Mouse (Mus musculus): ENCODE measurements at regions not wholly inside any gene's neighbourhood (a gene's known extent, or its start where the extent isn't known, plus 50 kb on each side); places are given as distances from the start of the nearest gene placed in this dataset.

DNA sequence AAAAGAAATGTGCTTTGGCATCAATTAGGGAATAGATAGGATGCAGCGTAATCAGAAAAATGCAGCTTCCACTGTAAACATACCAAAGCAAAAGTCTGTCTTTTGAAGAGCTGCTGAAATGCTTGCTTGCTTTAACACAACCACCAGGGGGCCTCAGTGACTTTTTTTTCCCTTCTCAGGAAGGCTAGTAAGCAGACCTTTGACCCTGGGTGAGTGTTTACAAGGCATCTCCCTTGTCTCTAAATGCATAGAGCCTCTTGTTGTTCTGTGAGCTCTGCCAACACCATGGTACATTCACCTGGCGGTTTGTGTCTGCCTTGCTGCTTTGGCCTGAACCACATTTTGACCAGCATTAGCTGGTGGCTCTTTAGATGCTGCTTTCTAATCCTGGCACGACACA, 191.9 kb upstream of the C9orf72 start:
- peak; percentile 26 to 32 for DNase-seq (ENCODE audit: low spot score in 2 of 2)

DNA sequence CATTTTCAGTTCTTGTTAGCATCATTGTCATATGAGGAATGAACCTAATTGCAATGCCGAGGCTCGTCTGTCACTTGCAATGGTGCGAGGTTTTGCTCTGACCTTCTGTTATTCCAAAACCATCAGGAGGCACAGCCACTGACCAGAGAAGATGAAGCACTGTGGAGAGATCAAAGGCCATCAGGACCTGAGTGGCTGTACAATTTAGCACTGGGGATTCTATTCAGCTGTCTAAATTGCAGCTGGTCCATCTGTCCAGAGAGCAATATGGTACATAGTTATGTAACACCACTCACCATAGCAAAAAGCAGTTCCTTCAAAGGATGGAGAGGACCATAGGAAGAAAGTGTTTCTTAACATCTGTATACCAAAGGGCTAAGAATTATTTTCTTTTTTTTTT, 187.5 kb upstream of the C9orf72 start:
- DNase-seq (ENCODE audit: low spot score in 2 of 2) = no peak

DNA sequence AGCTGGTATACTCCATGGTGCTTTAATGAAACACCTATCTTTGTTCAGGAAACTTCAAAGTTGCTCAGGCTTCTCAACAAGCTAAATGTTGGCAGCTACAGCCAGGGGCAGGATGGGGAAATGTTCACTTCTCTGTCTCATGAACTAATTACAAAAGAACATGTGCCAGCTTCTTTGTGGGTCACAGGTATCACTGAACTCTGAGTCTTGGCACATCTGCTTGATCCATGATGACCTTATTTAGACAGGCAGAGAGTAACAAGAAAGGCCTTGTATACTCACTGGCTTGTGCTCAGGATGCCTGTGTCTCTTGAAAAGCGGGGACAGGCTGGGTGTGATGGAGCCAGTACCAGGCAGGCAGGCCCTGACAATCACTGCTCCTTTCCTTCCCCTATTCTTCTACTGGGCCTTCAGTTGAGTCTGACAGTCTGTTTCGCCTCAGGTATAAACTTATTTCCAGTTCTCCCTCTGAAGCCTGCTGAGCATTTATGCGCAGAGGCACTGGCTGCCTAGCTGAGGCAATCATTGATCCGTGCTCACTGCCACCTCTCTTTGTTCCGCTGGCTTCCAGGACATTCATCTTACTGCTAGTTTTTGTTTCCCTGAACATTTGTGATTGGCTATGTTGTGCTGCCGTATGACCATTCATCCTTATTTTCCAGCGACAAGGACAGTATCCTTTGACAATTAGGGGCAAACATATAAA, 179.5 kb upstream of the C9orf72 start:
- DNase-seq (ENCODE audit: low spot score in 2 of 2) = no peak

DNA sequence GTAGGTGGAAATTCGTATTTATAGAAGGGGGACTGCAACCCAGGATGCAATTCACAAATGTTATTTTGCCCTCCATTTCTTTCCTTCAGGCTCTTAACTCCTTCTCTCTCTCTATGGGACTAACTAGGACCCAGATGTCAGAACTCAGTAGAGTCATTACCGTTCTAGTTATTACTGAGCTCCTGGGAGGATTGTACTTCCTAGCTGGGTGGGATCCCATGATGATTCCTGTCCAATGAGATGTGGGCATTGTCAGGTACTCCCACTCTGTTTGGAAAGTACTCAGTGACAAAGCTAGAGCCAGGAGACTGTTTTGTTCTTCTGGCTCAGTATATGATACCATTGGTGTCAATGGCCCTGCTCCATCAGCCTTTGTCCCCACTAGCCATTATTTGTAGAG, 178.1 kb upstream of the C9orf72 start:
- DNase-seq (ENCODE audit: low spot score in 2 of 2) = no peak

DNA sequence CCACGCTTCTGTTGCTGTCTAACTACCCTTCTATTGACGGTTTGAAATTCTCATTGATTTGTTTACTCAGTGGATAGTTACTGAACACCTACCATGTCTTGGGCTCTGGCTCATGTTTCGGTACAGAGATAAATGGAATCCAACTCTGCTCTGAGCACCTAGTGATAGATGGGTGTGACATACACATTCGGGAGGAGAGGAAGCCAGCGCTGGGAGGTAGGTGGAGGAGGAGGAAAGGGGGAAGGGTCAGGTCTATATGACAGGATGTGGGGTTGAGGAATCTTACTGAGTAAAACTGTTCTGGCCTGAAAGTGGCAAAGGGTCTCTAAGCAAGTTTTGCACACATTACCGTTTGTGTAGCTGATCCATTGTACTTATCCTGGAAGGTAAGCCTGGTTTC, 177.6 kb upstream of the C9orf72 start:
- DNase-seq (ENCODE audit: low spot score in 2 of 2) = no peak

DNA sequence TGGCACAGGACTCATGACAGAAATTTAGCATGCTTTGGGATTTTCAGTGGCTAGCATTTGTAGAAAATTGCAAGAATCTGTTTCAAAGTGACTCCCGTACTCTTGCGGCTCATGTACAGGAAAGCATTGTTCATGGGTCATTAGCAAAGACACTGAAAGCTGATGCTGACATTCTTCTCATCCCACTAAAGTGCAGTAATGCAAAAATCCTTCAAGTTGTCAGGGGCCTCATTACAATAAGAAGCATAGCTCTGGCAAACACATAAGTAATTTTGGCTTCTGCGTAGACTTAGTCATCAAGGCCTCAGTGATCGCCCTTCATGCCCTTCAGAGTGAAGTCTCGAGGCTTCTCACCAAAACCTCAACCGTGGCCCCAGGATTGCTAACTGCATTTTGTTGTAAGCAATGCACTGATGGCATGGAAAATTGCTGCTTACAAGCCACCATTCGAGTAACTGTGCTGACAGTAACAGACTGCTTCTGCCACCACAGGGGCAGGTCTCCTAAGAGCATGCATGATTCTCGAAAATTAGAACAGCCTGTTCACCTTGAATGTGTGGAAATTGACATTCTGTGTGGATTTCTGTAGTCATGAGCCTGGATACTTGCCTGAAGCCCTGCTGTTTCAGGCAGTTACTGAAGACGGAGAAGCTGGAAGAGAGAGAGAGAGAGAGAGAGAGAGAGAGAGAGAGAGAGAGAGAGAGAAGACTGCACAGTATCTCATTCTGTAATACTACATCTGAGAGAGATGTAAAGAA, 176.6 kb upstream of the C9orf72 start:
- DNase-seq (ENCODE audit: low spot score in 2 of 2) = no peak

DNA sequence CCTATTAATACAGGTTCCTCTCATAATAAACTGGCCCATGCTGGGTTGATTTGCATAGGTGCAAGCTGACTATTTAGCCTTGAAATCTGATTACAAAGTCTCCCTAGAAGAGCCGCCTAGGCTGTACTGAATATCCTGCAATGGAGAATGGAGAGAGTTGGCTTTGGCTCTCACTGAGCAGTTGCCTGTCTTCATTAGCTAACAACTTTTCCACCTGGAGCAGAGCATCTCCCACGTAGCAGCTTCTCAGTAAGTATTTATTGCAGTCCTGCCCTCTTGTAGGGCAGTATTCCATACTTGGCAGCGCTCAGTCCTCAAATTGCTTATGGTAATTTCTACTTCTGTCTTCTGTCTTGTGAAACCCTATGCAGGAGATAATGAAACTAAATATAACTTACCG, 175.8 kb upstream of the C9orf72 start:
- DNase-seq (ENCODE audit: low spot score in 2 of 2) = no peak

DNA sequence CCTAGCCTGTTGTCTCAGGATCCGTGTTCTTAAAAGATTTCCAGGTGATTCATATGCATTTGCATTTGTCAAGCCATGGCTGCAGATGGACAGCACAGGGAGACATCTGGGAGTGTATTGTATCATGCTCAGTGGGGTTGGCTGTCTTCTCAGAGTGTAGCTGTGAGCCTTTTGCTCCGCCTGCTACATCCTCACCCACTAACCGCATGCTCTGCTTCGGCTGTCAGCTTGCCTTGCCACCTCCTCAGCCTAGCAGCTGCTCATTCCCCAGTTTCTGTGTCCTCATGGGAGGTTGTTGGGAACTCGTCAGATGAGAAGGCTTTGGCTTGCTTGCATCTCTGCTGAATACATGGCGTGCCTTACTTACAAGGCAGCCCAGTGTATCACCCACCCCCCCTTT, 174.5 kb upstream of the C9orf72 start:
- peak; percentile 73 to 87 for DNase-seq (ENCODE audit: low spot score in 2 of 2)

DNA sequence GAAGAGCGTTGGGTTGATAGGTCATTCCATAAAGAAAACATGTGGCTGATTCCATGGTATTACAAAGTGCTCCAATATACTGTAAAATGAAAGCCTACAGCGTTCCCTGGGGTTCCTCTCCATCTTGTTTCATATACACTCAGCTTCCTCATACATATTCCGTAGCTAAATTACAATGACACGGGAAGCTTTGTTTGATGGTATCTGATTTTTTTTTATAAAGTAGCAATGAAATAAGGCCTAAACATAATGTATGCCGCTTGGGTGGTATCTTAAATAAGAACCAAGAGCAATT, 169.6 kb upstream of the C9orf72 start:
- DNase-seq (ENCODE audit: low spot score in 2 of 2) = no peak

DNA sequence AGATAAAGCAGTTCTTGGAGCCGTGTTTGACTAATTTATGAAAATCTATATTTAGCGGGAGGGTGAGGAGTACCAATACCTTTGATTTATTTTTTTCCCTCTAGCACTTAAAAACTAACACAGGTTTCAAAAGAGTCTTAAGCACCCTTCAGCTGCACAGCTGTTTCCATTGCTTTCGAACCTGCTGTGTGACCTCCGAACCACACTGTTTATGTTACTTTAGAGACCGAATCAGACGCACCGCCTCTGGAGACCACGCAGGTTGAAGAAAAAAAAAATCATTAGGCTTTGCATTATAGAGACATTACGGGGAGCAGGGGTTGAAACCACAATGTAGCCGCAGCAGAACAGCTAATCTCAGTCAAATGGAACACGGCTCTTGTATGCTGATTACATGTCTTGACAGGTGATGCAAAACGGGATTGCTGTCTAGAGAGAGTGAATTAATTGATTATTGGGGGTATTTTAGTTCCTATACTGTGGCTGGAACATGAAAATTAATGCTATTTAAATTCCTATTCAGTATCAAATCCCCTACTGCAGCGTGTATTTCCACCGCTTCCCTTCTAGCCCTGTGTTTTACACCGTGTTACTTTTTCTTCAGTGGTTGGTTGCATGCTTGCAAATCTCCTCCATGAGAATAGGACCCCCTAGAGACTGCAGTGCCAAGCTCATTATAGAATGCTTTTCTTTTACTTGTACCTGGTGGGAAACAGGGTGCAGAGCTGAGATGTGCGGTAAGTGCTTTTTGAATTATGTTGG, 169.0 kb upstream of the C9orf72 start:
- DNase-seq (ENCODE audit: low spot score in 2 of 2) = no peak

DNA sequence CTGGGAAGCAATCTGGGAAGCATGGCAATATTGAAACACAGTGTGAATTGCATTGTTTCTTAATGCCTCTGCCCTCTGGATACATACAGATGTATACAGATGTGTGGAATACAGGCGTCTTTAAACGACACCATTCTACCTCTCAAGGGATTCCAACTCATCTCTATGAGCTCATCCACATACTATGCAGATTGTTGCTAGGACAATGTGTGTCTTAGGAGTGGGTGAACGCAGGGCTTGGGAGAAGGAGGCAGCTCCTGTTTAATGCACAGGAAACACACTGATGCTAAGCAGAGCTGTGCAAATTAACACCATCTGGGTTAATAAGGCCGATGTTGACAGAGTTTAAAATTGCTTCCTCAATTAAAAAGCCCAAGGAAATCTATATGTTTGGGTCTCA, 149.8 kb upstream of the C9orf72 start:
- DNase-seq (ENCODE audit: low spot score in 2 of 2) = no peak

DNA sequence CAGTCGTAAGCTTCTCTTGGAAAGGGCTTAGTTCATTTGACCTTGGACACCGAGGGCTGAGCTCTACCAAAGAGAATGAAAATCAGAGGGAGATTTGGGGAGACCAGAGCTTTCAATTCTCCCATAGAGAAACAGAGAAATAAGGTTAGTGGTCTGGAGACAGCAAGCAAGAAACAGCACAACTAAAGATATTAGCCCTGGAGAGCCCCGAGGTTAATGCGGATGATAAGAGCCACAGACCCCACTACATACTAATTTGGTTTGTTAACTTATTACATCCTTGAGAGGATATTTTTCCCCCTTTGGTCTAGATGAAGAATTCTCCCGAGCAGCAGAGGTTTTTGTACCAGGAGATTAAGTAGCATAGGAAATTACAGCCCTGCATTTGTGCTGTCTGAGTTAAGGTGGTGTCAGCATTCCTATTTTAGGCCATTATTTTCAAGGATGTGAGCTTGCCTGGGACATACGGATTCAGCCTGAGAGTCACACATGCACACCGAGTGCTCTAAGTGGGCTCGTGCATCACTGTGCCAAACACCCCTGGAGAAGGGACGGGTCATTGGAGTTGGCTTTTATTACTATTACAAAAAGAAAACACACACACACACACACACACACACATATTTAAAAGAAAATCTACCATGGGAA, 147.4 kb upstream of the C9orf72 start:
- DNase-seq (ENCODE audit: low spot score in 2 of 2) = no peak

DNA sequence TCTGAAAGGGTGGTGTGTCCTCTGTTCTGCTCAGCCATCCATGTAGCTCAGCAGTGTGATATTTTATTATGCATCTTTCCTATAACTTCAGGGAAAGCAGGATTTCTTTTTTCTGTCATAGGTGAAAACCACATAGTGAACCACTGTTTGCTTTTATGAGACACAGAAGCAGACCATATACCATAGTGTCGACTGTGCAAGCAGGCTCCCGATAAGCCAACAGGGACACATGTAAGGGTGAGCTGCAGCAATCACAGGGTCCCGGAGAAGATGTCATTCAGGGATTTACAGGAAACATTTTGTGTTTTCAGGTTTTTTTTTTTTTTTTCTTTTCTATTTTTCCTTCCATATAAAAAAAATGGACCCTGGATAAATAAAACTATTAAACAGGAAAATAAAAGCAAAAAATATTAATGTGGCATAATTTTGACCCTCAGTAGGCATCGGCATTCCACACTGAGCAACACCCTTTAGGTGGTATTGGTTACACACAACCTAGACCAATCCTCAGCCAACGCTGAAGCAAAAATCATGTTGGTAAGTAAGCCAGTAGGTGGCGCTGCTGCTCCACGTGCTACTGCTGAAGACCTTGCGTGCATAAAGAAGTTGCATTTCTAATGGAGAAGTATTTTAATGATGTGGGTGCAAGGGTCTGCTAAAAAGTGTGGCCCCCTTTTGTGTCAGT, 146.7 kb upstream of the C9orf72 start:
- DNase-seq (ENCODE audit: low spot score in 2 of 2) = peak; percentile 70 to 89

DNA sequence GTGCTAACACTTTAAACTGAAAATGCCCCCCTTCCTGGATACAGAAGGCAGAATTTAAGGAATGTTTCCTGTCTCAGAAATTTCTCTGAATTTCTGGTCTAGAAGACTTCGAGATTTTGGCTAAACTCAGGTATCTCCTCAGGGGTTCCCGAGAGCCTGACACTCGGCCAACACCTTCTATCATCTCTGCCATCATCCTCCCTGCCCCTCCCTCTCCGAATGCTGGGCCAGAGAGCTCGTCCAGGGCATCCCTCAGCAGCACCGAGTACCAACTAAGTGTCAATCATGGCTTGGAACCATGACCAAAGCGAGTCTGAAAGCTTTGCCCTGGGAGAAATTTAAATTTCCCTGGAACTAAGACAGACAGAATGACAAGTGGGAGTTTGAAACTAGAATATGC, 138.2 kb upstream of the C9orf72 start:
- no peak for DNase-seq (ENCODE audit: low spot score in 2 of 2)

DNA sequence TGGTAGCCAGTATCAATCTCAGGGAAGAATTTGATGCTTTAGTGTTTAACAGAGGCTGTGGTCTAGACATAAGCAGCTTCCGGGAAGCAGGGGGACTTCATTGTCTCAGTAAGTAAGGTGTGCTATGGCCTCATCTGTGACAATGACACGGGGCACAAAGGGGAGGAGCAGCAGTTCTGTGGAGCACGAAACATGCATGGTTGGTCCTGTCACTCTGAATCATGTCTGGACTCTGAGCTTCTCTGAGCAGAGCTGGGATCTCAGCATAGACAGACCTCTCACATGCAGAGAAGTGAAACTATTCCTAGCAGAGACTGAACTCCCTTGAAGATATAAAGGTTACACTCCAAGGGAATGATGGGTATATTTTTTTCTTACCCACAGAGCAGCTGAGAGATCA, 136.2 kb upstream of the C9orf72 start:
- no peak for DNase-seq (ENCODE audit: low spot score in 2 of 2)

DNA sequence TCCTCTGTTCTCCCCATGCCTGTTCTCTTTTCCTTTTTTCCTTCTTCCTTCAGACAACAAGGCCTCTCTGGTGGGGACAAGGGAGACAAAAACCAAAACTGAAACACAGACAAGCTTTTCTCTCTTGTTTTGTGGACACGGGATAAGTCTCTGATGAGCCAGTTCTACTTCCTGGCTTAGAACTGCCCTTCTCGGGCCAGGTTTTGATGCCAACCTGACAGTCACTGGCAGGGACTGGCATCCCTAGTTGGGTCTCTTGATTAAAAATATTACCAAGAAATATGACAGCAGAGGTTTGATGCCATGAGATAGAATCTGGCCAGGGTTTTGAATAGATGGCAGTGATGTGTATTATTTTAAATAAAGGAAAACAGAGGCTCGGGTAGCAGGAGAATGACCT, 133.4 kb upstream of the C9orf72 start:
- DNase-seq (ENCODE audit: low spot score in 2 of 2) = no peak

DNA sequence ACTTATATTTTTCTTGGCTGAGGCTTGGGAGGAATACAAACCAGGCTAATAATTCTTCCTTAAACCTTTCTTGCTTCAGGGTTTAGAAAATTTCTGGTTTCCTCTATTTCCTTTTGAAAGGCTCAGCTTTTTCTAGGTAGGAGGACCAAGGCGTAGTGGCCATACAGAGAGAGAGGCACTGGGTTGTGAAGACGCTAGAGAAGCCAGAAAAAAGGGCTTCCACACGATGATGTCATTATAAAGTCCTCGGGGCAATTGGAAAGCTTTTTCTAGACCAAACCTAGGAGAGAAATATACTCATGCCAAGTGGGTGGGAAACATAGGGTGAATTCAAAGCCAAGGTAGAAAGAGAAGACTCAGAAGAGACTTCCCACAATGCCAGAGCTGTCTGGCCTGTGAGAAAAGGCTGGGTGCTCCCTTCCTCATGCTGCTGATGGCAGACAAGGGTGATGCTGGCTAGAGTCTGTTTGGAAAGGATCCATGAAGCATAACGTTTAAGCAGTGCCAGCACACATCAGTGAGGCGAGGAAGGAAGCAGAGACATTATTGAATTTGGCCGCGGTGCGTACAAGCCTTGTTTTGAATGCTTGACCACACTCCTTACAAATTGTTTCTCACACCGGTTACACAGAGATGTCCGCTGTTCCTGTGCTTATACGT, 131.1 kb upstream of the C9orf72 start:
- DNase-seq (ENCODE audit: low spot score in 2 of 2) = no peak

DNA sequence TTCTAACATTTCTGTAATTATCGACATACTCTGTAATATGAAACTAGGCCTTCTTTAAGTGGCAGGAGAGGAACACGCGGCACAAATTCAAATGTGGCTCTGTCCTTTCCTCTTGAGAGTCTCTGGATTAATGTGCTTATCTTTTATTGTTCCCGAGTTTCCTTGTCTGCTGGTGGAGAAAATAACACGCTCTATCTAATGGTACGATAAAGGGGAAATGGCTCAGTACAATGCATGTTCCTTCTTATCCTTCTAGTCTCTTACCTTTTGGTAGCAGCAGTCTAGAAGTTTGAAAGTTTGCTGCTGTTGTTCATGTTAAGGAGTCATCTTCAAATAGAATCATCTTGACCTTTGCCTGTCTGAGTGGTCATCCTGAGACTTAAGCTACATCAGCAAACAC, 130.1 kb upstream of the C9orf72 start:
- no peak for DNase-seq (ENCODE audit: low spot score in 2 of 2)

DNA sequence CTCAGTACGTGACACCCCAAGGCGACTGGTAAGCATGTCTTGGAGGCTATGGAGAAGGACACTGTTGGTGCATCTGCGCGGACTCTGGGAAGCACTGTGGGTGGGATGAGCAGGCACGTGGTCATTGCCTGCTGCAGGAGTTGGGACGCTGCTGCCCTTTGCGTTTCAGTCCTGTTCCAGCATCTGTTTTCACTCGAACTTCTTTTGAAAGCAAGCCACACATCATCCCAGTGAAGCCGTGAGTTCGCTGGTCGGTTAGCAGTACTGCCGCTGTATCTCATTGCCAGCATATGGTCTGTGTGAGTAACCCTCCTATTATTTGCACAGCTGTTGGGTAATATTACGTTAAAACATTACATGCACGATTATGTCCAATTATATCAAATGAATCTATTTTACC, 128.1 kb upstream of the C9orf72 start:
- no peak for DNase-seq (ENCODE audit: low spot score in 2 of 2)

DNA sequence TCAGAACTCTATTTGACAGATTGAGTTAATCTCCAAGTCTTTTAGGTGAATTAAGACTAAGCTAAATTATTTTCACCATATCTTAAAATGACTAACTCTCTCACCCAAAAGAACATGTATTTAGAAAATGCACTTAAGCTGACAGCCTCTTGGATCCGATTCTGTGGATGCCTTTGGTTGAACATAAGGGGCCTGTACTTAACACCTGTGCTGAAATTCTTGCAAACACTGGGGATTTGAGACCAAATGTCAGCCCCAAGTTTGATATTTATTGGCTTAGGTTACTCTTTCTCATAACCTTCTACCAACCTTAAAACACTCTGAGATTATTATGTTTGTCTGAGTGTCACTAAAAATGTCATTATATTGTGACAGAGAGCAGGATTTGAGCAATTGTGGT, 126.6 kb upstream of the C9orf72 start:
- DNase-seq (ENCODE audit: low spot score in 2 of 2) = no peak

DNA sequence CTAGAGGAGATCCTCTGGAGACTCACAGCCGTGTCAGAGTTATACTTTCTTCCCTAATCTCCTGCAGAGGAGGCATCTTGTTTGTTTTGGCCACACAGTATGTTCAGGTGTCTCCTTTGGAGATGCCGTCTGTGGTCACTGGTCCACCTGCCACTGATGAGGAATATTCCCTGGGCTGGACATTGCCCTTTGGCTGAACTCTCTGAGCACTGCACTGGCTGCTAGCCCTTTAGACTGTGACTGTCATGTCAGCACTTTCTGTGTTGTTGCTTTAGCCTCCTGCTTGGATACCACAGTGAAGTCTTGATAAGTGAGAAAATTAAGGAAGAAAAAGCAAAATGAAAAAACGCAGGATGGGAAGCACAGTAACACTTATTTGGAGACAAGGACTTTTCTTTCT, 124.5 kb upstream of the C9orf72 start:
- no peak for DNase-seq (ENCODE audit: low spot score in 2 of 2)

DNA sequence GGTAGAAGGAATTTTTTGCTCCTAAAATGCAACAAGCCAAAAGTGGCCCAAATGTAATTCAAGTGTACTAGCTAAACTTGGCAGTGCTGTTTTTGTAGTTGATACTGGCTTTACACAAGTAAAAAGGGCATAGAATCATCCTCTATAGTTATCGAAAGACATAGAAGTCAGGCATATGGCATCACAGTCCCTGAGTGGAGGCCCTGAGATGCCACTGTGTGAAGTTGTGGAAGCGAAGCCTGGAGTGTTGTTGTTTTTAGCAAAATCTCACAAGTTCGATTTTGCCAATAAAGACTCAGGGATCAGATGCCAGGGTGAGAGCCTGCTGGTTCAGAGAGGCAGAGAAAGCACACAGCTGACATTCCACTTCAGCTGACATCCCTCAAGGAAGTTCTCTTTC, 121.6 kb upstream of the C9orf72 start:
- DNase-seq (ENCODE audit: low spot score in 2 of 2) = no peak
